Mouse (Mus musculus) erythroblast, adult 5-6 weeks (primary cell): Measurements from ENCODE around the gene H1foo. TPM values are rescaled to one million over a fixed set of nuclear protein-coding genes. Genes with fewer than 3 reads are reported as not detected.

Experiments
- ATAC-seq: replicated peaks from 2 replicates; pipeline ENCODE4 v1.8.0; 2016; ENCODE audit warnings: moderate number of reproducible peaks, mild to moderate bottlenecking, moderate TSS enrichment, inconsistent platforms; ENCODE audit not compliant: poor library complexity, low FRiP score, severe bottlenecking
- total RNA-seq, 2 experiments: library from RNA; stranded (forward) in 1 of 2; stranded (reverse) in 1 of 2; fragments of 150-400 nt in 1 of 2; fragments of 200-764, 138-1000 nt in 1 of 2; gene quantifications; 2 replicates each; pipeline versions ENCODE4 v1.2.3 to v1.2.4; 2015 to 2017; ENCODE audit warnings: low replicate concordance in 2 of 2

Gene H1foo
- total RNA-seq, 2 experiments from 2014 or later = not detected

- ATAC-seq = no peak
Measured at GRCm38 (mm10) chr6:115924829-115925228, 19.9 kb upstream of the H1foo start.

DNA sequence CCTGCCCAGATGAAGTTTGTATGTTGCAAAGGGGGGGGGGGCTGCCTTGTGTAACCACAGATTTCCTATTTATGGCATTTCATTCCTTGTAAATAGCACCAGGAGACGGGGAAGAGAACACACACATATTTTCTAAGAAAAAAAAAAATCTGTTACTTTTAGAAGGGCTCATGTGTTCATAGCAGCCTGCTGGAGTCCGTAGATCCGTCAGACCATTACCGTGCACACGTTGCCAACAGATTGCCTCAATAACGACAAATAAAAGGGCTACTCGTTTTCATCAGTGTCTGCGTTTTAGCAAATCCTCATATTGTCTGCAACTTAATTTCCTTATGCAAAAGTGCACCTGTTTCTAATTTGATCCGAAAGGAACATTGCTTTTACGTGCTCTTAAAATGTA lies 18.3 kb upstream of the H1foo start:
- ATAC-seq = no peak

DNA sequence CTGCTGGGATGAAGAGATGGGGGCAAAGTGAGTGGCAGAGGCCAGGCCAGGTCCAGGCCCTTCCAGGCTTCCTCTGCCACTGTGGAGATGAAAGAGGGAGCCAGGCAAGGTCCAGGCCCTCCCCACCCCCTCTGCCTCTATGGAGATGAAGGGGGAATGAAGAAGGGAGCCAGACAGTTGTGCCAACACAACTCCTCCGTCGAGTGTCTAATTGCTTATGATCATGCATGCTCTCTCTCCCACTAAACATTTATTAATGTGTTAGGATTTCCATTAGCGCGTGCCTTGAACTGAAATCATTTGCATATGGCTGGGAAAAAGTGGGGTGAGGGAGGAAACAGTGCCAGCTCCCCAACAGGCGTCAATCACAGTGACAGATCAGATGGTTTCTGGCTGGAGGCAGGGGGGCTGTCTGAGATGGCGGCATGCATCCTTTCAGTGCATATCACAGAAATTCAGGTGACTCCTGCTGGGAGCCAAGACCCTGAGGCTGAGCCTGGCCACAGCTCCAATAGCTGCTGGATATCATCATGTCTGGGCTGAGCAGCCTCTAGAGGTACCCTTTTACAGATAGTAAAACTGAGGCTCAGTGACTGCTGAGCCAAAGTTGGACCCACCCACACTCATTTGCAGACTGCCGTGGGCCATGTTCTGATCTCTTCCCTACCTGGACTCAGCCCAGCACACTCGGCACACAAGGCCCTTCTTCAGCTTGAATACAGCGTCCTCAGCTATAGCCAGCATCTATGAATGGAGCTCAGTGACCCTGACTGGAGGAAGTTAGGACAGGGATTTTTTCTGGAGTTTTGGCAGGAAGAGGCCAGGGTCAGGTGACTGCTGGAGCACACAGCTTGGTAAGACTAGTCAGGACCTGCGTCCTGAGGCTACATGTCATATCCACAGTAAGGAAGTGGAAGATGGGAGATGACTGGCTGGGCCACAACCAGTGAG lies 17.2 kb upstream of the H1foo start:
- no peak for ATAC-seq

DNA sequence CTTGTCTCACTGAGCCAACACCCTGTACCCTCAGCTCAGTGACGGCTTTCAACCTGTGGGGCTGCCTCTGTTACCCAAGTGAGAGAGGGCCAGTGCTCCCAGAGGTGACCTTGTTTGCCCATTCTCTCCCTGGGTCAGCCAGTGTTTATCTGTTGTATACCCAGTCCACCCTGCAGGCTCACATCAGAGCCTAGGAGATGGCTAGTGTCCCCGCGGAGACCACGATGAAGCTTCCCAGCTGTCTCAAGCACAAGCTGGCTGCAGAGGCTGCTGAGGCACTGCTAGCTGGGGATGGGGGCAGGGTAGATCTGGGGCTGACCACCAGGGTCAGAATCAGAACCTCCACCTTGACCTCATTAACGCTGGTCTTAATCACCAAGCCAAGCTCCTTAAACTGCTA lies 14.7 kb upstream of the H1foo start:
- no peak for ATAC-seq

- no peak for ATAC-seq
Measured at GRCm38 (mm10) chr6:115931639-115932038, 13.1 kb upstream of the H1foo start, which contains the start of gene Rho. Gene Rho, plus strand, starts transcription at chr6:115931748.

DNA sequence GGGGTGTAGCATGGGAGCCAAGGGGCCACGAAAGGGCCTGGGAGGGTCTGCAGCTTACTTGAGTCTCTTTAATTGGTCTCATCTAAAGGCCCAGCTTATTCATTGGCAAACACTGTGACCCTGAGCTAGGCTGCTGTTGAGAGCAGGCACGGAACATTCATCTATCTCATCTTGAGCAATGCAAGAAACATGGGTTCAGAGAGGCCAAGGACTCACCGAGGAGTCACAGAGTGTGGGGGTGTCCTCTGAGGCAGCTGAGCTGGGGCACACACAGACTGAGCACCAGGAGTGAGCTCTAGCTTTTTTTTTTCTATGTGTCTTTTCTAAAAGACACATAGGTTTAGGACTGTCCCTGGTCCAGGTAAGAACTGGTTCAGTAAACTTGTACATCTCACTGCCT lies 12.3 kb upstream of the H1foo start:
- no peak for ATAC-seq

GRCm38 (mm10) chr6:115935544-115935943 lies 9.2 kb upstream of the H1foo start:
- ATAC-seq = no peak

GRCm38 (mm10) chr6:115938011-115938410 lies 6.7 kb upstream of the H1foo start:
- ATAC-seq = no peak

DNA sequence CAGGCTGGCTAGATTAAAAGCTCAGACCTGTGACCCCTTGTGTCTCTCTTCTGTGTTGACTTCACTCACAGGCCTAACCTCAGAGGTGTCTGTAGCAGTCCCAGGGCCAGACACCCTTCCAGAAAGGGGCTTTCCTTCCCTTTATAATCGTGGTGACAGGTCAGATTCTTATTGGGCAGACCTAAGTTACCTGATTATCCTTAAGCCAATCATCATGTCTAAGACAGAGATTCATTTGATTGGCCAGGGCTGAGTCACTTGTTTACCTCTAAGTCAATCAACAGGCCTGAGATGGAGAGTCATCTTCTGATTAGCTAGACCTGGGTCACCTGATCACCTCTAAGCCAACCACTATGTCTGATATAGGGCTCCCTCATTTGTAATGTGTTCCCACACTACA lies 5.9 kb upstream of the H1foo start:
- no peak for ATAC-seq

DNA sequence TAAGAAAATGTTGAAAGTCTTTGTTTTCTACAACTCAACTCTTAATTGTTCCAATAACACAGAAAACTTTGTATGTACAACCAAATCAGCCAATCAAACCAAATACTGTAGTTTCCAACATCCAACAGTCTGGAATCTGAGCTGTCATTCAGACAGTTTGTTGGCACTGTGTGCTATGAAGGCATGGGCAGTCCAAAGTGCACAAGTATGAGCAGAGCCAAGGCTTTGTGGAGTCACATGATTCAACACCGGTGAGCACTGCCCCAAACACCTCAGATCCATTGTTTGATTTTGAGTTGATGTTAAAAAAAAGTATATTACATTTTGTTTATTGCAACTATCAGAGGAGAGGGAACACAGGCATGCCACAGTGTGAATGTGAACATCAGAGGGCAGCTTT lies 4.1 kb upstream of the H1foo start:
- ATAC-seq = no peak

- no peak for ATAC-seq
Measured at GRCm38 (mm10) chr6:115941128-115941527, 3.6 kb upstream of the H1foo start.

DNA sequence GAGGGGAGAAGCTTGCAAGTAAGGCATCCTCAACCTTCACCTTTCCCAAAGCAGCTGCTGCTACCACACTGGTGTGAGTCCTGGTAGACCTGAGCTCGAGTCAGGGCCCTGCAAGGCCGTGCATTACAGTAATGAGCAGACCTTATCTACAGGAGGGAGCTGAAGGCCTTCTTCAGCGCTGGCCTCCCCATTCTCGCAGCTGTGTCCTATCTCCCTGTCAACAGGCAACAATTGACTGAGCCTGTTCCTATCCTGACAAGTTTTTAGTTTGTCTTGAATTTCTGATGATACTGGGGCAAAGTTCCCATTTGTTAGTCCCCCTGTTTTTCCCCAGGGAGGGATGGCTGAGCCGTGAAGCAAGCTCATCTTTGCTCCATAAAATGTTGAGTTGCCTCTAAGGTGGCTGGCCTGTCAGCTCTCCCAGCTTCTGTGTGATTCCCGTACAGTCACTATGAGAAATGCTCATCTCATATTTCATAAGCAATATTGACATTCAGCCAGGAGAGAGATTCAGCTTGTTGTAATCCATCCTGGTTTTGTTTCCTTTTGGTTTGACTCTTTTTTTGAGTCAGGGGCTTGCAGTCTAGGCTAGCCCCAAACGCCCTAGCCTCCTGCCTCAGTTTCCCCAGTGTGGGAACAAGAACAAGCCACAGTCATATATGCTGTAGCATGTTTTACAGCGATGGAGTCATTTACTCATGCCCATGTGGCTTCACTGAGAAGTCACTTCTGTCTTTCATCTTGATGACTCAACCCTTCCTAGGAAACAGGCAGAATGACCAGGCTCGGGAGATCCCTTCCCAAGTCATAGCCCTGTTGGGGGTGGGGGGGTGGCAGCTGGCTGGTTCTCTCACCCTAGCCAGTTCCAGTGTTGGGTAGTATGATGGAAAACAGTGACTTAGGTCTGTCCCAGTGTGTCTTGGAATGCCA lies 975 bp upstream of the H1foo start:
- no peak for ATAC-seq

DNA sequence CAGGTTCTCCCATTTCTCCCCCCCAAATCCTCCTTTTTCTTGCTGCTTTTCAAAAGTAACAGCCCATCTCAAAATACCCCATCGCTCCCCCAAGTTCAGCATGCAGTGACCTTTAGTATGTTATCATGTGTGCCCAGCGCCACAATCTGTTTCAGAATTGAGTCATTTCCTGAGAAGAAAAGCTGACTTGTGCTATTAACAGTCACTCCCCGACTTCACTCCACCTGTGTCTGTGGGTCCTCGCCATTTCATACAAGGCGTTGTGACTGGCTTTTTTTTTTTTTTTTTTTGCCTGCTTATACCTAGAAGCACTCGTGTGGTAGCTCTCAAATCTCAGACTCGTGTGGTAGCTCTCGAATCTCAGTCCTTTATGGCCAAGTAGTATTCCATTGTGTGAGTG lies 895 bp downstream of the H1foo start:
- no peak for ATAC-seq

GRCm38 (mm10) chr6:115946389-115946788 lies 1.7 kb downstream of the H1foo start:
- no peak for ATAC-seq

DNA sequence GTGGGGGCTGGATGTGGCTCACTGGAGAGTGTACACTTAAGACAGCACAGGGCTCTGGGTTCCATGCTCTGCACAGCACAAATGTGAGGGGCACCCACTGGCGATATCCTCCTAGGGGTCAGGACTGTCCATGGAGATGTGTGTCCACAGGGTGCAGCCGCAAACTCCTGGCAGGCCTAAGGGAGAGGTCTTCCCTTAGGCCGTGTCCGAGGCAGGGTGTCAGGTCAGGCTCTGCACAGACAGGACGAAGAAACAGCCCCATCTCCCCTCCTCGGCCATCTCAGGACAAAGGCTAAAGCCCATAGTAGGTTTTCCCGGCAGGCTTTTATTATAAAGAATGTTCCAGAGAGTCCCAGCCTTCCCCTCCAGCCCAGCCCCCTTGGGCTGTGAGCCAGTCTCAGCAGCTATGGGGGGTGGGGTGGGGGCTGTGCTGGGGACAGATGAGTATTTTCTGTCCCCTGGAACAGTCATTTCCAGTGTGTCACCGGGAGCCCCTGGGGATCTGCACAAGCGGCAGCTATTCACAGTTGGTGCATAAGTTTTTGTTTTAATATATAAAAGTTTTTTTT lies 9.9 kb downstream of the H1foo start:
- ATAC-seq = no peak

DNA sequence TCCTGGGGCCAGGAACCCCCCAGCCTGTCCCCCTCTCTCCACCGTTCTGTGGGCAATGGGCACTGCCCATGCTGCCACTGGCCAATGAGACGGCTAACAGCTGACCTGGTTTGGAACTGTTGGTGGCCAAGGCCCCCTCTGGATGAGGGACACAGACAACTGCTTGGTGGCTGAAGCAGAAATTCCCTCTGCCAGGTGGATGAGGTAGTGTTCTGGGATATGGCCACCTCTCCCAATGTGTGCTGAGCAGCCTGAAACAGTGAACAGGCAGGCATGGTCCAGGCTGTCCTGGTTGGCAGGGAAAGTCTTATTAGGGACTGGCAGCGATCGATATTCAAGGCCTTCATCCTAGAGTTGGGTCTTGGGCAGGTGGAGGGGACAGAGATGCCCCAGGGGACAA lies 10.4 kb downstream of the H1foo start:
- ATAC-seq = no peak

DNA sequence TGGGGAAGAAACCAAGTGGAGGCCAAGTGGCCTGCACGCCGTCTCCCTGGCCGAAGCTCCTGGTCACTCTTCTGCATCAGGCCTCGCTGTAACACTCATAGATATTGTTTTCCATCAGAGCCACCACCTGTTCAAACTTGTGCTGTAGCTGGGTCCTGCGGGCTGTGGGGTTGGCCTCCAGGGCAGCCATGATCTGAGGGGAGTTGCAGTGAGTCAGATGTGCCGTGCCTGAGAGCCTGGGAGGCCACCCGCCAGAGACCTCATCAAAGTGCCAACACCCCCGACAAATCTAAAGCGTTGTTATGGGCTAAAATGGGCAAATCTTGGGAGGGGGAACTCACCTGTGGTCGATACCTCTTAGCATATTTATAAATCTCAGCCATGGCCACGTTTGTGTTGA lies 10.9 kb downstream of the H1foo start:
- ATAC-seq = no peak

DNA sequence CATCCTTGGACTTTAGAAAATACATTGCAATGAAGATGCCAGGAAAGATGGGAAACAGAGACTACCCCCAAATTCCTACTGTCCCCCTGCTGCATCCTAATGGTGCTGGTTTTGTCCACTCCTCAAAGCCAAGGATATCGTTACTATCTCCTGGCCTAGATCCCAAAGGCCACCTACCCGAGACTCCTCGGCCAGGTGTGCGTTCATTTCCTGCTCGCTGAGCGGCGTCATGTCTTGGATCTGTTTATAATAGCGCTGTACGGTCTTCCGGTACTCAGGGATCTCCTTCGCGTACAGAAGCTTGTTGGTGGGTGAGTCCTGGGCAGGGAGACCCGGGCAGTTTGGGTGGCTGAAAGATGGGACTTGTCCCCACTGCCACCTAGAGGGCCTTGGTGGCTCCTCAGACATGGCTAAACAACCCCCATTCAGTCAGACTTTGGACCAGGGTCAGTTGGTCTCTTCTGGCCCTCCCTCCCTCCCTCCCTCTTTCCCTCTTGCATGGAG lies 11.7 kb downstream of the H1foo start:
- no peak for ATAC-seq

- no peak for ATAC-seq
Measured at GRCm38 (mm10) chr6:115956922-115957601, 12.3 kb downstream of the H1foo start.

- ATAC-seq = no peak
Measured at GRCm38 (mm10) chr6:115957681-115958080, 12.9 kb downstream of the H1foo start.
